In the genomic region with DNA sequence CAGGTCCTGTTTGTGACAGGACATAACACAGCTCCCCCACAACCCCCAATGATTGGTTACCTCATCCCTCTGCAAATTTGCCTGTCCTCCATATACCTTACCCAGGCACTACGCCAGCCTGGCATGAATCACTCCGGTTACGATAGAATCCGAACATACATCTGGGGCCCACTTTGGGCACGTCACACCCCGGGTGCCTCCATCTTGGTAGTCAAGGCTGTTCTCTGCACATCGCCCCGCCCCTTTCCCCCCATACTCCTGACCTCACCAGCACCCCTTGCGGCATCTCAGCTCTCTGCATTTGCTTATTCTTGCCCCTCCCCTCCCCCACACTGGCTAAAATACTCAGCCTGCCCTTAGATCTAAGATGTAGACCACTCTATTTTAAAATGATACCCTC, we compare ENCODE assay signal across 15 mouse cellular contexts. TPM values are rescaled to one million over a fixed set of nuclear protein-coding genes. Genes with fewer than 3 reads are reported as not detected.
DNase-seq lines count a peak whose midpoint lies in the region; ATAC-seq and TF ChIP-seq lines count a peak whose summit lies in the region.
"Had no signal": no experiment of that assay in that cellular context is flagged by ENCODE, and none has a peak within 500 bp of the region (broad histone marks: within the 10 kb centered on the region; RNA-seq: fewer than 3 reads in every experiment).

No protein-coding gene starts in this region.

- H3K36me3 ChIP-seq in stomach, postnatal 0 days (ENCODE audit: control insufficient read depth, insufficient read depth, low read length) = no peaks in the 10 kb centered on the region

- H3K27ac ChIP-seq in left cerebral cortex, adult 2 months = peak overlapping the region; percentile 59
- no peak overlapping the region for H3K27ac ChIP-seq in stomach, postnatal 0 days (replicated peaks)
- H3K27ac ChIP-seq: embryonic facial prominence, embryonic 13.5 days; forebrain, embryonic 15.5 days had no signal

- ATAC-seq in stomach, postnatal 0 days (ENCODE audit: low FRiP score, low TSS enrichment) = no peak
- ATAC-seq: forebrain, embryonic 15.5 days; liver, postnatal 0 days had no signal

- intact Hi-C loops in left cerebral cortex, adult 2 months (cut with DNase I) = no loop called here
- intact Hi-C loops in left cerebral cortex, postnatal 36 days (cut with DNase I) = no loop called here

- H3K4me1 ChIP-seq in stomach, postnatal 0 days (replicated peaks; ENCODE audit: control insufficient read depth, insufficient read depth) = no peaks in the 10 kb centered on the region

- no peak overlapping the region for H3K4me3 ChIP-seq in left cerebral cortex, adult 2 months
- H3K4me3 ChIP-seq in stomach, postnatal 0 days (ENCODE audit: low read depth, low read length) = no peak overlapping the region
- H3K4me3 ChIP-seq: embryonic facial prominence, embryonic 13.5 days; forebrain, embryonic 15.5 days had no signal

- no peaks in the 10 kb centered on the region for H3K9me3 ChIP-seq in stomach, postnatal 0 days (ENCODE audit: control insufficient read depth, low read length)
- H3K9me3 ChIP-seq: embryonic facial prominence, embryonic 13.5 days; forebrain, embryonic 15.5 days had no signal

- peak; percentile 26 for DNase-seq in adrenal gland, postnatal 14 days
- no peak for DNase-seq in adrenal gland, adult 8-10 months
- DNase-seq in left cerebral cortex, adult 2 months (ENCODE audit: extremely low spot score in 1 of 2, low spot score in 2 of 2) = no peak
- no peak for DNase-seq in left cerebral cortex, postnatal 36 days (ENCODE audit: low spot score in 2 of 2)
- peak; percentile 70 for DNase-seq in testis, postnatal 10 days (ENCODE audit: low spot score)
- no peak for DNase-seq in testis, postnatal 14 days (ENCODE audit: low spot score)
- no peak for DNase-seq in stomach, postnatal 0 days (ENCODE audit: low spot score)
- DNase-seq in neural tube, embryonic 10.5 days (ENCODE audit: extremely low spot score, low spot score) = no peak
- DNase-seq: adrenal gland, postnatal 25 days; cerebellum, adult 11-12 months; heart, postnatal 36 days; kidney, adult 9 months; liver, postnatal 0 days had no signal

- WGBS in stomach, postnatal 0 days = 63% methylated on average over 9 of the region's 9 CpGs

- H3K4me2 ChIP-seq in stomach, postnatal 0 days (replicated peaks; ENCODE audit: low read depth) = no peak overlapping the region
- H3K4me2 ChIP-seq: forebrain, embryonic 15.5 days had no signal

- no peaks in the 10 kb centered on the region for H3K27me3 ChIP-seq in stomach, postnatal 0 days (ENCODE audit: control insufficient read depth, insufficient read depth, low read length)
- H3K27me3 ChIP-seq: forebrain, embryonic 15.5 days had no signal

- TF ChIP-seq CTCF in left cerebral cortex, adult 2 months (IDR thresholded peaks at IDR 0.05) = peak; percentile 20
- TF ChIP-seq CTCF in stomach, postnatal 0 days (IDR thresholded peaks at IDR 0.05; ENCODE audit: low read depth) = peak; percentile 44

- H3K9ac ChIP-seq in stomach, postnatal 0 days (ENCODE audit: low read length) = no peak overlapping the region
- H3K9ac ChIP-seq: embryonic facial prominence, embryonic 13.5 days; forebrain, embryonic 15.5 days; liver, postnatal 0 days had no signal

- TF ChIP-seq EP300 in stomach, postnatal 0 days (optimal IDR thresholded peaks at IDR 0.05) = no peak

RNA-seq across cellular contexts. Expression of gene Adgrb2, which starts 20.9 kb away (rescaled TPM):
- total RNA-seq in adrenal gland, postnatal 14 days (2021) = 16.0 and 17.3 TPM in 2 replicates
- total RNA-seq in adrenal gland, adult 8-10 months (2022) = 10 to 100 TPM; 26.8 to 55.8 (median 42.2) TPM
- 100 to 1,000 TPM; 422 to 424 TPM for total RNA-seq in left cerebral cortex, adult 2 months (2021)
- total RNA-seq in left cerebral cortex, postnatal 36 days (2021) = 100 to 1,000 TPM; 401 TPM
- polyA plus RNA-seq in stomach, postnatal 0 days (2015; fragmentation: Nextera tagmentation; extraction: Ambion mirVana) = 0.49 and 0.83 TPM in 2 replicates
- polyA plus RNA-seq: liver, postnatal 0 days had no signal

RNA-seq across cellular contexts. Expression of gene Col16a1, which starts 42.0 kb away (rescaled TPM):
- total RNA-seq in adrenal gland, postnatal 14 days (2021) = 20.0 and 21.3 TPM in 2 replicates
- total RNA-seq in adrenal gland, adult 8-10 months (2022) = 10 to 100 TPM in 3 of 4 experiments, 1 to 10 TPM in 1; 10.0 to 31.9 (median 19.9) TPM
- total RNA-seq in left cerebral cortex, adult 2 months (2021) = 10 to 100 TPM; 16.2 to 20.1 TPM
- 10 to 100 TPM; 15.9 to 21.4 TPM for total RNA-seq in left cerebral cortex, postnatal 36 days (2021)
- 47.7 and 51.6 TPM in 2 replicates for polyA plus RNA-seq in stomach, postnatal 0 days (2015; fragmentation: Nextera tagmentation; extraction: Ambion mirVana)

Comparison
In these comparisons a context has a peak if more than half of its experiments do, and no peak if none do; other contexts are left out.
1. DNase-seq: peak in adrenal gland, postnatal 14 days (single experiment) and testis, postnatal 10 days (single experiment); none in adrenal gland, adult 8-10 months (single experiment), left cerebral cortex, adult 2 months (0 of 2), left cerebral cortex, postnatal 36 days (0 of 2), testis, postnatal 14 days (single experiment), stomach, postnatal 0 days (single experiment) and neural tube, embryonic 10.5 days (single experiment).
2. RNA of gene Adgrb2, which starts 20.9 kb away (total RNA-seq): 422 to 424 TPM in left cerebral cortex, adult 2 months and 401 TPM in left cerebral cortex, postnatal 36 days; 26.8 to 55.8 TPM in adrenal gland, adult 8-10 months and 16.0 to 17.3 TPM in adrenal gland, postnatal 14 days; every median in the first group is over 4 times any median in the second.